Mouse (Mus musculus) ovary, adult 18-20 months (tissue): ENCODE measurements around the gene Cbx7.
A peak's percentile ranks its signal among the peaks of the same experiment; 100 is the strongest.

Experiments
- DNase-seq: peaks from one replicate; pipeline ENCODE4 v3.0.0; 2022; ENCODE audit warnings: low spot score, mixed read lengths

Gene Cbx7

GRCm38 (mm10) chr15:80000694-80001093 is 29.8 kb upstream of the Cbx7 start:
- no peak for DNase-seq

GRCm38 (mm10) chr15:79997988-79998387 is 27.1 kb upstream of the Cbx7 start:
- DNase-seq = no peak

GRCm38 (mm10) chr15:79996781-79997180 is 25.9 kb upstream of the Cbx7 start:
- DNase-seq = no peak

- no peak for DNase-seq
These were observed 24.6 kb upstream of the Cbx7 start for GRCm38 (mm10) chr15:79995552-79995951.

- DNase-seq = no peak
These were observed 23.6 kb upstream of the Cbx7 start for GRCm38 (mm10) chr15:79994566-79994965.

- DNase-seq = no peak
These were observed 15.3 kb upstream of the Cbx7 start for GRCm38 (mm10) chr15:79986182-79986581.

- no peak for DNase-seq
These were observed 14.6 kb upstream of the Cbx7 start for GRCm38 (mm10) chr15:79985471-79985870.

- DNase-seq = no peak
These were observed 13.2 kb upstream of the Cbx7 start for GRCm38 (mm10) chr15:79984152-79984551.

GRCm38 (mm10) chr15:79980716-79981115 is 9.8 kb upstream of the Cbx7 start:
- DNase-seq = no peak

GRCm38 (mm10) chr15:79972186-79972585 is 1.3 kb upstream of the Cbx7 start:
- DNase-seq = no peak

GRCm38 (mm10) chr15:79970491-79970890 is 428 bp downstream of the Cbx7 start:
- no peak for DNase-seq

- DNase-seq = no peak
These were observed 3.6 kb downstream of the Cbx7 start for GRCm38 (mm10) chr15:79967346-79967745.

GRCm38 (mm10) chr15:79964376-79964775 is 6.5 kb downstream of the Cbx7 start:
- DNase-seq = no peak

- DNase-seq = no peak
These were observed 8.3 kb downstream of the Cbx7 start for GRCm38 (mm10) chr15:79962661-79963060.

GRCm38 (mm10) chr15:79961366-79961921 is 9.5 kb downstream of the Cbx7 start:
- no peak for DNase-seq

GRCm38 (mm10) chr15:79958418-79958817 is 12.5 kb downstream of the Cbx7 start:
- DNase-seq = no peak

GRCm38 (mm10) chr15:79956559-79956958 is 14.4 kb downstream of the Cbx7 start:
- DNase-seq = no peak

- no peak for DNase-seq
These were observed 17.4 kb downstream of the Cbx7 start for GRCm38 (mm10) chr15:79953470-79953869.

GRCm38 (mm10) chr15:79952504-79953231 is 18.3 kb downstream of the Cbx7 start:
- DNase-seq = peak; percentile 67

- DNase-seq = peak; percentile 55
These were observed 19.0 kb downstream of the Cbx7 start for GRCm38 (mm10) chr15:79951730-79952503.

- no peak for DNase-seq
These were observed 19.7 kb downstream of the Cbx7 start for GRCm38 (mm10) chr15:79951226-79951625.

GRCm38 (mm10) chr15:79950250-79951025 is 20.5 kb downstream of the Cbx7 start:
- DNase-seq = peak; percentile 52
